Mouse (Mus musculus) limb, embryonic 14.5 days (tissue): ENCODE data around the gene Larp1. TPM values are rescaled to one million over a fixed set of nuclear protein-coding genes. Genes with fewer than 3 reads are reported as not detected.

Source experiments
- ATAC-seq: fragments of 200-750 bp; cut with Nextera tagmentation; 2 replicates; pipeline ENCODE4 v1.8.0; 2017; ENCODE audit warnings: low read depth, moderate number of reproducible peaks, moderate TSS enrichment; ENCODE audit not compliant: low FRiP score
- DNase-seq: peaks from one replicate; pipeline ENCODE4 v3.0.0-alpha.2; 2015; ENCODE audit warnings: low spot score
- H3K27ac ChIP-seq: fragments of 300-500 bp; sonication (generic); replicated peaks from 2 replicates; pipeline ENCODE4 v1.5.1; 2014; ENCODE audit warnings: low read depth, mild to moderate bottlenecking, low read length, moderate library complexity, mixed read lengths
- H3K27me3 ChIP-seq: fragments of 300-500 bp; sonication (generic); 2 replicates; pipeline ENCODE4 v1.6.1; 2014; ENCODE audit warnings: low read length, mixed read lengths; ENCODE audit not compliant: control insufficient read depth, insufficient read depth
- H3K36me3 ChIP-seq: fragments of 300-500 bp; sonication (generic); 2 replicates; pipeline ENCODE4 v1.6.1; 2014; ENCODE audit warnings: mild to moderate bottlenecking, low read length, moderate library complexity, mixed read lengths; ENCODE audit not compliant: control insufficient read depth, insufficient read depth
- H3K4me1 ChIP-seq: fragments of 300-500 bp; sonication (generic); 2 replicates; pipeline ENCODE4 v1.6.1; 2014; ENCODE audit warnings: antibody characterized with exemption, low read length, mixed read lengths; ENCODE audit not compliant: control insufficient read depth, insufficient read depth
- H3K4me2 ChIP-seq: fragments of 300-500 bp; sonication (generic); replicated peaks from 2 replicates; pipeline ENCODE4 v1.6.1; 2014; ENCODE audit warnings: low read depth, mild to moderate bottlenecking, low read length, moderate library complexity; ENCODE audit not compliant: severe bottlenecking
- H3K4me3 ChIP-seq: fragments of 300-500 bp; sonication (generic); replicated peaks from 2 replicates; pipeline ENCODE4 v1.5.1; 2014; ENCODE audit warnings: low read length
- H3K9ac ChIP-seq: fragments of 300-500 bp; sonication (generic); 2 replicates; pipeline ENCODE4 v1.6.1; 2014; ENCODE audit warnings: mild to moderate bottlenecking, low read depth, low read length, moderate library complexity; ENCODE audit not compliant: severe bottlenecking
- H3K9me3 ChIP-seq: fragments of 300-500 bp; sonication (generic); 2 replicates; pipeline ENCODE4 v1.6.1; 2016; ENCODE audit warnings: low read length; ENCODE audit not compliant: control insufficient read depth
- POLR2A ChIP-seq: fragments of 200-500 bp; IDR thresholded peaks from 2 replicates; pipeline ENCODE4 v1.8.0; 2012; ENCODE audit warnings: inconsistent platforms, mild to moderate bottlenecking, moderate library complexity, borderline replicate concordance; ENCODE audit not compliant: insufficient read depth, insufficient read length; ENCODE audit errors: extremely low read depth
- WGBS: fragments of 180-500 bp; shearing (Covaris S2); extraction: QIAGEN DNeasy Blood & Tissue Kit; methylation state at CpG from one replicate; pipeline ENCODE4 v1.1.7; 2014; 5-methylcytosine and 5-hydroxymethylcytosine counted together
- polyA plus RNA-seq, 2 experiments: library from polyadenylated mRNA; depleted of rRNA in 1 of 2; stranded (reverse) in 1 of 2; unstranded in 1 of 2; fragments of >200 nt; fragmentation: Nextera tagmentation in 1 of 2; extraction: Ambion mirVana in 1 of 2; gene quantifications; 2 replicates each; pipeline versions ENCODE4 v1.2.1 to v1.2.3; 2012 to 2014

Gene Larp1
- polyA plus RNA-seq, 2 experiments = 24.7 to 46.4 TPM

GRCm38 (mm10) chr11:58021095-58021494 lies 12.2 kb downstream of the Larp1 start:
- 63% methylated on average over 1 of the region's 1 CpGs for WGBS
- no peak for ATAC-seq
- Histone ChIP-seq H3K4me2 (no peak overlapping the region), H3K4me1 (peaks cover 38% of the 10 kb centered on the region), H3K27ac (no peak overlapping the region), H3K9ac (no peak overlapping the region), H3K4me3 (no peak overlapping the region), H3K9me3 (no peaks in the 10 kb centered on the region), H3K27me3 (no peaks in the 10 kb centered on the region), H3K36me3 (no peaks in the 10 kb centered on the region)
- DNase-seq = no peak
- no peak for TF ChIP-seq POLR2A

- DNase-seq (no peak), ATAC-seq (no peak)
- no peaks in the 10 kb centered on the region for H3K27me3 ChIP-seq
- H3K4me1 ChIP-seq = peaks cover 33% of the 10 kb centered on the region
- no peak overlapping the region for H3K9ac ChIP-seq
- no peaks in the 10 kb centered on the region for H3K36me3 ChIP-seq
- 27% methylated on average over 2 of the region's 2 CpGs for WGBS
- H3K27ac ChIP-seq = peak overlapping the region; percentile 27; the same call in 1 of the 2 replicates
- no peaks in the 10 kb centered on the region for H3K9me3 ChIP-seq
- no peak overlapping the region for H3K4me2 ChIP-seq
- TF ChIP-seq POLR2A = no peak
- H3K4me3 ChIP-seq = no peak overlapping the region
Measured at GRCm38 (mm10) chr11:58021618-58022017, 12.8 kb downstream of the Larp1 start.

GRCm38 (mm10) chr11:58024271-58024670 lies 15.4 kb downstream of the Larp1 start:
- no peaks in the 10 kb centered on the region for H3K27me3 ChIP-seq
- H3K9ac ChIP-seq = no peak overlapping the region
- H3K9me3 ChIP-seq = no peaks in the 10 kb centered on the region
- H3K4me3 ChIP-seq = no peak overlapping the region
- DNase-seq (no peak), ATAC-seq (no peak)
- WGBS = 67% methylated on average over 1 of the region's 1 CpGs
- no peak overlapping the region for H3K4me2 ChIP-seq
- H3K27ac ChIP-seq = no peak overlapping the region
- H3K4me1 ChIP-seq = peaks cover 18% of the 10 kb centered on the region
- TF ChIP-seq POLR2A = no peak
- H3K36me3 ChIP-seq = no peaks in the 10 kb centered on the region

GRCm38 (mm10) chr11:58024671-58025070 lies 15.8 kb downstream of the Larp1 start:
- WGBS = 81% methylated on average over 2 of the region's 2 CpGs
- DNase-seq (no peak), ATAC-seq (no peak)
- H3K4me2 ChIP-seq = no peak overlapping the region
- H3K4me3 ChIP-seq = no peak overlapping the region
- H3K9ac ChIP-seq = no peak overlapping the region
- no peak for TF ChIP-seq POLR2A
- no peak overlapping the region for H3K27ac ChIP-seq
- H3K36me3 ChIP-seq = no peaks in the 10 kb centered on the region
- H3K27me3 ChIP-seq = no peaks in the 10 kb centered on the region
- no peaks in the 10 kb centered on the region for H3K9me3 ChIP-seq
- peaks cover 18% of the 10 kb centered on the region for H3K4me1 ChIP-seq

- no peak overlapping the region for H3K4me2 ChIP-seq
- H3K27ac ChIP-seq = no peak overlapping the region
- no peak overlapping the region for H3K4me3 ChIP-seq
- no peak overlapping the region for H3K9ac ChIP-seq
- H3K9me3 ChIP-seq = no peaks in the 10 kb centered on the region
- no peak for DNase-seq
- no peak for TF ChIP-seq POLR2A
- WGBS = 91% methylated on average over 4 of the region's 4 CpGs
- H3K36me3 ChIP-seq = no peaks in the 10 kb centered on the region
- no peaks in the 10 kb centered on the region for H3K27me3 ChIP-seq
- no peak for ATAC-seq
- H3K4me1 ChIP-seq = peaks cover 12% of the 10 kb centered on the region
Measured at GRCm38 (mm10) chr11:58025881-58026280, 17.0 kb downstream of the Larp1 start.

- Histone ChIP-seq H3K27me3 (no peaks in the 10 kb centered on the region), H3K9me3 (no peaks in the 10 kb centered on the region), H3K4me2 (no peak overlapping the region), H3K36me3 (no peaks in the 10 kb centered on the region), H3K27ac (no peak overlapping the region), H3K4me1 (peaks cover 7% of the 10 kb centered on the region), H3K4me3 (no peak overlapping the region), H3K9ac (no peak overlapping the region)
- 48% methylated on average over 3 of the region's 3 CpGs for WGBS
- ATAC-seq = no peak
- TF ChIP-seq POLR2A = no peak
- DNase-seq = no peak
Measured at GRCm38 (mm10) chr11:58026337-58026736, 17.5 kb downstream of the Larp1 start.
